Comparison of ENCODE assay signal across 9 mouse cellular contexts in genomic region chr5:31328255-31328654, GRCm38 (mm10). TPM values are rescaled to one million over a fixed set of nuclear protein-coding genes. Genes with fewer than 3 reads are reported as not detected.
DNase-seq lines count a peak whose midpoint lies in the region; ATAC-seq and TF ChIP-seq lines count a peak whose summit lies in the region.
"Had no signal": no experiment of that assay in that cellular context is flagged by ENCODE, and none has a peak within 500 bp of the region (broad histone marks: within the 10 kb centered on the region; RNA-seq: fewer than 3 reads in every experiment).

No protein-coding gene starts in this region.

- H3K4me2 ChIP-seq in forebrain, embryonic 14.5 days (ENCODE audit: low read length), result no peak overlapping the region
- H3K4me2 ChIP-seq in forebrain, embryonic 15.5 days (replicated peaks), result no peak overlapping the region
- H3K4me2 ChIP-seq in stomach, postnatal 0 days (replicated peaks; ENCODE audit: low read depth), result no peak overlapping the region

- no peak for TF ChIP-seq EP300 in MEL (IDR thresholded peaks at IDR 0.05; ENCODE audit: low read depth in 1 of 2, low read length in 2 of 2)
- TF ChIP-seq EP300 in stomach, postnatal 0 days (optimal IDR thresholded peaks at IDR 0.05), result no peak

- H3K4me3 ChIP-seq in forebrain, embryonic 14.5 days (ENCODE audit: low read depth, low read length), result no peak overlapping the region
- H3K4me3 ChIP-seq in forebrain, embryonic 15.5 days, result no peak overlapping the region
- H3K4me3 ChIP-seq in MEL (ENCODE audit: control insufficient read depth in 1 of 2, insufficient read depth in 1 of 2, low read depth in 2 of 2, low read length in 2 of 2), result no peak overlapping the region
- no peak overlapping the region for H3K4me3 ChIP-seq in stomach, postnatal 0 days (ENCODE audit: low read depth, low read length)

- TF ChIP-seq POLR2A in MEL (IDR thresholded peaks at IDR 0.05; ENCODE audit: control insufficient read depth in 1 of 2, insufficient read depth in 1 of 2, low read depth in 1 of 2, low read length in 2 of 2, poor library complexity in 1 of 2), result no peak

- no peak overlapping the region for H3K27ac ChIP-seq in forebrain, embryonic 14.5 days (ENCODE audit: low read depth, low read length)
- no peak overlapping the region for H3K27ac ChIP-seq in forebrain, embryonic 15.5 days (replicated peaks)
- no peak overlapping the region for H3K27ac ChIP-seq in MEL (ENCODE audit: control insufficient read depth, low read depth, low read length)
- no peak overlapping the region for H3K27ac ChIP-seq in stomach, postnatal 0 days (replicated peaks)
- H3K27ac ChIP-seq: macrophage had no signal

- H3K9me3 ChIP-seq in forebrain, embryonic 14.5 days (replicated peaks; ENCODE audit: control insufficient read depth, low read length), result 0 out of 2 replicates have a peak, but pooled peaks cover 2% of the 10 kb centered on the region
- H3K9me3 ChIP-seq in forebrain, embryonic 15.5 days, result no peaks in the 10 kb centered on the region
- no peaks in the 10 kb centered on the region for H3K9me3 ChIP-seq in MEL (replicated peaks; ENCODE audit: insufficient read depth, low read length)
- H3K9me3 ChIP-seq in stomach, postnatal 0 days (ENCODE audit: control insufficient read depth, low read length), result no peaks in the 10 kb centered on the region

- TF ChIP-seq CTCF in MEL (IDR thresholded peaks at IDR 0.05 in 2 of 3, conservative IDR thresholded peaks at IDR 0.05 in 1 of 3; ENCODE audit: control insufficient read depth in 1 of 3, insufficient read depth in 1 of 3, low read depth in 2 of 3, low read length in 3 of 3, poor library complexity in 1 of 3, severe bottlenecking in 1 of 3), result peak; percentile 50 to 73 (median 66)
- TF ChIP-seq CTCF in stomach, postnatal 0 days (IDR thresholded peaks at IDR 0.05; ENCODE audit: low read depth), result peak; percentile 83

- TF ChIP-seq RAD21 in MEL (IDR thresholded peaks at IDR 0.05; ENCODE audit: low read depth, low read length), result peak; percentile 68

- H3K4me1 ChIP-seq in forebrain, embryonic 14.5 days (ENCODE audit: control insufficient read depth, insufficient read depth, low read length), result no peaks in the 10 kb centered on the region
- no peaks in the 10 kb centered on the region for H3K4me1 ChIP-seq in forebrain, embryonic 15.5 days
- H3K4me1 ChIP-seq in MEL (ENCODE audit: control insufficient read depth in 1 of 2, insufficient read depth in 2 of 2, low read length in 2 of 2), result no peaks in the 10 kb centered on the region
- no peaks in the 10 kb centered on the region for H3K4me1 ChIP-seq in stomach, postnatal 0 days (replicated peaks; ENCODE audit: control insufficient read depth, insufficient read depth)

- no peak overlapping the region for H3K9ac ChIP-seq in forebrain, embryonic 14.5 days (ENCODE audit: low read length)
- H3K9ac ChIP-seq in forebrain, embryonic 15.5 days (replicated peaks), result no peak overlapping the region
- H3K9ac ChIP-seq in MEL (ENCODE audit: control insufficient read depth, low read depth, low read length, poor library complexity, severe bottlenecking), result no peak overlapping the region
- no peak overlapping the region for H3K9ac ChIP-seq in stomach, postnatal 0 days (ENCODE audit: low read length)

- ATAC-seq in forebrain, embryonic 14.5 days, result no peak
- no peak for ATAC-seq in forebrain, embryonic 15.5 days (replicated peaks)
- 0 out of 2 replicates have a peak, but pooled peaks have one; percentile 53 for ATAC-seq in stomach, postnatal 0 days (ENCODE audit: low FRiP score, low TSS enrichment)

- no peaks in the 10 kb centered on the region for H3K79me2 ChIP-seq in MEL (ENCODE audit: control insufficient read depth, insufficient read depth, low read length, poor library complexity)

- no peaks in the 10 kb centered on the region for H3K27me3 ChIP-seq in forebrain, embryonic 14.5 days (replicated peaks; ENCODE audit: control insufficient read depth, insufficient read depth, low read length)
- no peaks in the 10 kb centered on the region for H3K27me3 ChIP-seq in forebrain, embryonic 15.5 days
- H3K27me3 ChIP-seq in MEL (ENCODE audit: control insufficient read depth in 1 of 2, insufficient read depth in 2 of 2, low read length in 2 of 2), result no peaks in the 10 kb centered on the region
- H3K27me3 ChIP-seq in stomach, postnatal 0 days (ENCODE audit: control insufficient read depth, insufficient read depth, low read length), result no peaks in the 10 kb centered on the region

- peak; percentile 73 for DNase-seq in forebrain, embryonic 14.5 days (ENCODE audit: low spot score)
- peak; percentile 54 for DNase-seq in MEL (ENCODE audit: low read depth, low spot score)
- peak; percentile 59 for DNase-seq in cerebellum, adult 8-10 months
- peak; percentile 41 for DNase-seq in gastrocnemius, postnatal 10 days
- DNase-seq in layer of hippocampus, adult 11-12 months (ENCODE audit: low spot score), result peak; percentile 73
- DNase-seq in lung, postnatal 25 days (ENCODE audit: low spot score), result peak; percentile 74
- DNase-seq in stomach, postnatal 0 days (ENCODE audit: low spot score), result peak; percentile 53

- no peaks in the 10 kb centered on the region for H3K36me3 ChIP-seq in forebrain, embryonic 14.5 days (ENCODE audit: control insufficient read depth, insufficient read depth, low read length)
- no peaks in the 10 kb centered on the region for H3K36me3 ChIP-seq in forebrain, embryonic 15.5 days
- H3K36me3 ChIP-seq in MEL (ENCODE audit: control insufficient read depth in 1 of 2, insufficient read depth in 2 of 2, low read length in 2 of 2), result no peaks in the 10 kb centered on the region
- H3K36me3 ChIP-seq in stomach, postnatal 0 days (ENCODE audit: control insufficient read depth, insufficient read depth, low read length), result no peaks in the 10 kb centered on the region

- WGBS in forebrain, embryonic 14.5 days, result 35% methylated on average over 7 of the region's 7 CpGs
- 31% methylated on average over 7 of the region's 7 CpGs for WGBS in forebrain, embryonic 15.5 days
- WGBS in stomach, postnatal 0 days, result 28% methylated on average over 7 of the region's 7 CpGs

TF ChIP-seq in MEL, 35 proteins besides CTCF, POLR2A, EP300 and RAD21:
- no peak for TF ChIP-seq E2F4 (IDR thresholded peaks at IDR 0.05; ENCODE audit: borderline replicate concordance, low read depth, low read length)
- peak; percentile 55 for TF ChIP-seq ZC3H11A (IDR thresholded peaks at IDR 0.05; ENCODE audit: low read depth, low read length)
- TF ChIP-seq SMC3 (IDR thresholded peaks at IDR 0.05; ENCODE audit: low read depth, low read length), result peak; percentile 65
- TF ChIP-seq MYB (IDR thresholded peaks at IDR 0.05; ENCODE audit: low read depth, low read length), result no peak
- TF ChIP-seq NRF1 (IDR thresholded peaks at IDR 0.05; ENCODE audit: insufficient read depth, low read depth, low read length, poor library complexity, severe bottlenecking), result no peak
- no peak for TF ChIP-seq ZNF384 (IDR thresholded peaks at IDR 0.05; ENCODE audit: low read depth, low read length)
- no peak for TF ChIP-seq USF1 (IDR thresholded peaks at IDR 0.05; ENCODE audit: low read depth, low read length)

RNA-seq across cellular contexts. Expression of gene Gckr, which starts 31.0 kb away (rescaled TPM):
- polyA plus RNA-seq in forebrain, embryonic 14.5 days (2014; fragmentation: Nextera tagmentation; extraction: Ambion mirVana), result not detected in 2 replicates
- 0.27 and 0.45 TPM in 2 replicates for polyA plus RNA-seq in forebrain, embryonic 15.5 days (2015; fragmentation: Nextera tagmentation; extraction: Ambion mirVana)
- 0.04 TPM in 1 of 2 replicates, not detected in the other for total RNA-seq in MEL (2012; rRNA removed)
- polyA plus RNA-seq in MEL (2012; ENCODE audit: insufficient read depth in 1 of 2, insufficient read length in 2 of 2, low read depth in 1 of 2, low replicate concordance in 2 of 2, missing spikeins in 1 of 2), result under 1 TPM in 1 of 2 experiments, not detected in 1; 0.19 TPM
- total RNA-seq in gastrocnemius, postnatal 10 days (2021), result under 1 TPM; 0.14 to 0.27 TPM
- 0.08 and 0.29 TPM in 2 replicates for polyA plus RNA-seq in stomach, postnatal 0 days (2015; fragmentation: Nextera tagmentation; extraction: Ambion mirVana)
- polyA plus RNA-seq: macrophage had no signal

RNA-seq across cellular contexts. Expression of gene Fndc4, which starts 32.4 kb away (rescaled TPM):
- 68.0 and 72.6 TPM in 2 replicates for polyA plus RNA-seq in forebrain, embryonic 14.5 days (2014; fragmentation: Nextera tagmentation; extraction: Ambion mirVana)
- 89.2 and 90.3 TPM in 2 replicates for polyA plus RNA-seq in forebrain, embryonic 15.5 days (2015; fragmentation: Nextera tagmentation; extraction: Ambion mirVana)
- total RNA-seq in MEL (2012; rRNA removed), result not detected in 2 replicates
- polyA plus RNA-seq in MEL (2012; ENCODE audit: insufficient read depth in 1 of 2, insufficient read length in 2 of 2, low read depth in 1 of 2, low replicate concordance in 2 of 2, missing spikeins in 1 of 2), result under 1 TPM in 1 of 2 experiments, not detected in 1; 0.32 TPM
- total RNA-seq in gastrocnemius, postnatal 10 days (2021), result 1 to 10 TPM; 8.8 to 10.0 TPM
- polyA plus RNA-seq in stomach, postnatal 0 days (2015; fragmentation: Nextera tagmentation; extraction: Ambion mirVana), result 12.8 and 13.7 TPM in 2 replicates
- polyA plus RNA-seq: macrophage had no signal

RNA-seq across cellular contexts. Expression of gene Ift172, which starts 37.3 kb away (rescaled TPM):
- polyA plus RNA-seq in forebrain, embryonic 14.5 days (2014; fragmentation: Nextera tagmentation; extraction: Ambion mirVana), result 24.0 and 29.7 TPM in 2 replicates
- polyA plus RNA-seq in forebrain, embryonic 15.5 days (2015; fragmentation: Nextera tagmentation; extraction: Ambion mirVana), result 36.0 and 38.0 TPM in 2 replicates
- total RNA-seq in MEL (2012; rRNA removed), result 13.5 and 15.3 TPM in 2 replicates
- 10 to 100 TPM in 1 of 2 experiments, not detected in 1; 21.8 TPM for polyA plus RNA-seq in MEL (2012; ENCODE audit: insufficient read depth in 1 of 2, insufficient read length in 2 of 2, low read depth in 1 of 2, low replicate concordance in 2 of 2, missing spikeins in 1 of 2)
- 10 to 100 TPM; 20.2 to 27.7 TPM for total RNA-seq in gastrocnemius, postnatal 10 days (2021)
- 20.0 and 20.3 TPM in 2 replicates for polyA plus RNA-seq in stomach, postnatal 0 days (2015; fragmentation: Nextera tagmentation; extraction: Ambion mirVana)

Comparison
In these comparisons a context has a peak if more than half of its experiments do, and no peak if none do; other contexts are left out.
1. RNA of gene Fndc4, which starts 32.4 kb away (polyA plus RNA-seq): 89.2 to 90.3 TPM in forebrain, embryonic 15.5 days, 68.0 to 72.6 TPM in forebrain, embryonic 14.5 days and 12.8 to 13.7 TPM in stomach, postnatal 0 days; 0.32 TPM in MEL; every median in the first group is over 10 times any median in the second.
2. Peak in every context shown above with its lines, with median percentiles within 50 percentile points of each other: DNase-seq.